21 mouse cellular contexts compared by ENCODE assay signal in genomic region chr4:88739036-88739435, GRCm38 (mm10). TPM values are rescaled to one million over a fixed set of nuclear protein-coding genes. Genes with fewer than 3 reads are reported as not detected.
"Had no signal": no experiment of that assay in that cellular context is flagged by ENCODE, and none has a peak within 500 bp of the region (broad histone marks: within the 10 kb centered on the region; RNA-seq: fewer than 3 reads in every experiment).

No protein-coding gene starts in this region.

- ATAC-seq: liver, embryonic 12.5 days; midbrain, embryonic 13.5 days had no signal

- DNase-seq: thymus, adult 18-20 months had no signal

- H3K36me3 ChIP-seq: limb, embryonic 12.5 days; limb, embryonic 15.5 days; liver, embryonic 12.5 days; liver, embryonic 15.5 days; lung, embryonic 15.5 days; midbrain, embryonic 13.5 days; neural tube, embryonic 12.5 days; neural tube, embryonic 15.5 days had no signal

- H3K4me3 ChIP-seq: limb, embryonic 12.5 days; limb, embryonic 15.5 days; liver, embryonic 12.5 days; liver, embryonic 15.5 days; lung, embryonic 15.5 days; midbrain, embryonic 13.5 days; neural tube, embryonic 12.5 days; neural tube, embryonic 15.5 days had no signal

- H3K9ac ChIP-seq: limb, embryonic 12.5 days; limb, embryonic 15.5 days; liver, embryonic 12.5 days; liver, embryonic 15.5 days; lung, embryonic 15.5 days; midbrain, embryonic 13.5 days; neural tube, embryonic 12.5 days; neural tube, embryonic 15.5 days had no signal

- H3K4me1 ChIP-seq: limb, embryonic 12.5 days; limb, embryonic 15.5 days; liver, embryonic 12.5 days; liver, embryonic 15.5 days; midbrain, embryonic 13.5 days; neural tube, embryonic 12.5 days; neural tube, embryonic 15.5 days had no signal

- H3K4me2 ChIP-seq: limb, embryonic 12.5 days; limb, embryonic 15.5 days; liver, embryonic 12.5 days; liver, embryonic 15.5 days; lung, embryonic 15.5 days; midbrain, embryonic 13.5 days; neural tube, embryonic 12.5 days; neural tube, embryonic 15.5 days had no signal

- H3K27ac ChIP-seq: limb, embryonic 12.5 days; limb, embryonic 15.5 days; liver, embryonic 12.5 days; liver, embryonic 15.5 days; lung, embryonic 15.5 days; midbrain, embryonic 13.5 days; neural tube, embryonic 12.5 days; neural tube, embryonic 15.5 days had no signal

- H3K27me3 ChIP-seq: limb, embryonic 15.5 days; lung, embryonic 15.5 days; midbrain, embryonic 13.5 days; neural tube, embryonic 12.5 days; neural tube, embryonic 15.5 days had no signal

- H3K9me3 ChIP-seq: limb, embryonic 12.5 days; limb, embryonic 15.5 days; liver, embryonic 12.5 days; liver, embryonic 15.5 days; lung, embryonic 15.5 days; midbrain, embryonic 13.5 days; neural tube, embryonic 12.5 days; neural tube, embryonic 15.5 days had no signal

RNA-seq across cellular contexts. Expression of gene Gm13271, which starts 15.6 kb away (rescaled TPM):
- total RNA-seq: layer of hippocampus, adult 18-20 months; layer of hippocampus, postnatal 14 days; left cerebral cortex, adult 8-10 months; left cerebral cortex, postnatal 14 days; left cerebral cortex, postnatal 4 days; midbrain, postnatal 0 days had no signal
- polyA plus RNA-seq: kidney, embryonic 16.5 days; limb, embryonic 12.5 days; limb, embryonic 15.5 days; liver, embryonic 12.5 days; liver, embryonic 15.5 days; lung, embryonic 15.5 days; midbrain, embryonic 13.5 days; midbrain, postnatal 0 days; neural tube, embryonic 12.5 days; neural tube, embryonic 15.5 days; small intestine, adult 2 months; spleen, adult 2 months; stomach, embryonic 16.5 days; testis, adult 2 months; urinary bladder, adult 2 months had no signal

RNA-seq across cellular contexts. Expression of gene Gm13283, which starts 20.9 kb away (rescaled TPM):
- total RNA-seq: layer of hippocampus, adult 18-20 months; layer of hippocampus, postnatal 14 days; left cerebral cortex, adult 8-10 months; left cerebral cortex, postnatal 14 days; left cerebral cortex, postnatal 4 days; midbrain, postnatal 0 days had no signal
- polyA plus RNA-seq: liver, embryonic 12.5 days; liver, embryonic 15.5 days; midbrain, embryonic 13.5 days; midbrain, postnatal 0 days; spleen, adult 2 months; testis, adult 2 months had no signal

RNA-seq across cellular contexts. Expression of gene Gm13290, which starts 34.6 kb away (rescaled TPM):
- total RNA-seq: layer of hippocampus, adult 18-20 months; layer of hippocampus, postnatal 14 days; left cerebral cortex, adult 8-10 months; left cerebral cortex, postnatal 14 days; left cerebral cortex, postnatal 4 days; midbrain, postnatal 0 days had no signal
- polyA plus RNA-seq: kidney, embryonic 16.5 days; liver, embryonic 12.5 days; liver, embryonic 15.5 days; midbrain, embryonic 13.5 days; midbrain, postnatal 0 days; neural tube, embryonic 15.5 days; small intestine, adult 2 months; spleen, adult 2 months; testis, adult 2 months; urinary bladder, adult 2 months had no signal
